Mouse (Mus musculus) sigmoid colon, adult 10 weeks (tissue): ENCODE measurements around the gene Gm10563. TPM values are rescaled to one million over a fixed set of nuclear protein-coding genes. Genes with fewer than 3 reads are reported as not detected.

ENCODE experiments used
- polyA plus RNA-seq: library from polyadenylated mRNA; stranded (reverse); fragments of 350-450 nt; fragmentation: Illumina TruSeq; extraction: RNeasy Lipid Tissue Mini Kit (QIAGEN cat#74804); gene quantifications from one replicate; pipeline ENCODE4 v1.2.3, GENCODE M21; 2014; ENCODE audit warnings: low read depth, low replicate concordance

Gm10563 gene
- polyA plus RNA-seq, result not detected

GRCm38 (mm10) chr4:155645308-155645707, at the start of gene Gm10563:
Gm10563 (minus strand) TSS chr4:155645408.

GRCm38 (mm10) chr4:155694111-155694481, 48.9 kb upstream of the Gm10563 start, which contains the start of gene Fndc10:
Fndc10 (plus strand) TSS chr4:155694342.

GRCm38 (mm10) chr4:155668689-155669597, 23.7 kb upstream of the Gm10563 start, which contains the start of gene Mib2:
Mib2 (minus strand) TSS chr4:155669198.

GRCm38 (mm10) chr4:155653086-155653450, 7.9 kb upstream of the Gm10563 start, which contains the start of gene Mmp23:
Mmp23 (minus strand) TSS chr4:155653384.

GRCm38 (mm10) chr4:155624338-155625291, 20.6 kb downstream of the Gm10563 start, which contains the start of gene Cdk11b:
Cdk11b (plus strand) TSS chr4:155624854.

GRCm38 (mm10) chr4:155601091-155601996, 43.9 kb downstream of the Gm10563 start, which contains the start of gene Slc35e2:
Slc35e2 (plus strand) TSS chr4:155601416.

Other genes starting within 250 kb of the Gm10563 start
- gene Gabrd, start 247.3 kb downstream of the Gm10563 start, polyA plus RNA-seq, result not detected
- gene Cfap74, start 236.2 kb downstream of the Gm10563 start, polyA plus RNA-seq, result 0.66 TPM
- not detected for gene Tmem52, start 176.3 kb downstream of the Gm10563 start, polyA plus RNA-seq
- gene Gnb1, start 154.0 kb downstream of the Gm10563 start, polyA plus RNA-seq, result 249 TPM
- 60.5 TPM for gene Nadk, start 83.0 kb downstream of the Gm10563 start, polyA plus RNA-seq
- gene Slc35e2, start 44.0 kb downstream of the Gm10563 start, polyA plus RNA-seq, result 12.6 TPM
- 70.4 TPM for gene Cdk11b, start 20.6 kb downstream of the Gm10563 start, polyA plus RNA-seq
- gene Mmp23, start 8.0 kb upstream of the Gm10563 start, polyA plus RNA-seq, result 0.54 TPM
- 1.3 TPM for gene Mib2, start 23.8 kb upstream of the Gm10563 start, polyA plus RNA-seq
- not detected for gene Fndc10, start 48.9 kb upstream of the Gm10563 start, polyA plus RNA-seq
- gene Ssu72, start 59.4 kb upstream of the Gm10563 start, polyA plus RNA-seq, result 110 TPM
- gene Tmem240, start 89.4 kb upstream of the Gm10563 start, polyA plus RNA-seq, result not detected
- 5.1 TPM for gene Atad3a, start 115.7 kb upstream of the Gm10563 start, polyA plus RNA-seq
- 0.63 TPM for gene Vwa1, start 129.3 kb upstream of the Gm10563 start, polyA plus RNA-seq
- 0.98 TPM for gene Tmem88b, start 140.5 kb upstream of the Gm10563 start, polyA plus RNA-seq
- not detected for gene Ankrd65, start 145.0 kb upstream of the Gm10563 start, polyA plus RNA-seq
- gene Mrpl20, start 157.5 kb upstream of the Gm10563 start, polyA plus RNA-seq, result 39.1 TPM
- 177 TPM for gene Ccnl2, start 167.1 kb upstream of the Gm10563 start, polyA plus RNA-seq
- 4.8 TPM for gene Aurkaip1, start 185.9 kb upstream of the Gm10563 start, polyA plus RNA-seq
- gene Mxra8, start 194.3 kb upstream of the Gm10563 start, polyA plus RNA-seq, result 52.4 TPM
- 1.5 TPM for gene Dvl1, start 202.0 kb upstream of the Gm10563 start, polyA plus RNA-seq
- 0.13 TPM for gene Tas1r3, start 218.0 kb upstream of the Gm10563 start, polyA plus RNA-seq
- gene Cptp, start 224.0 kb upstream of the Gm10563 start, polyA plus RNA-seq, result 7.8 TPM
- gene Ints11, start 224.1 kb upstream of the Gm10563 start, polyA plus RNA-seq, result 2.7 TPM
- gene Pusl1, start 246.4 kb upstream of the Gm10563 start, polyA plus RNA-seq, result 1.3 TPM
- gene Acap3, start 246.4 kb upstream of the Gm10563 start, polyA plus RNA-seq, result 0.47 TPM